Mouse (Mus musculus) cerebellum, adult 11-12 months (tissue): Measurements from ENCODE around the gene Hbs1l.

Source experiments
- DNase-seq: peaks from one replicate; pipeline ENCODE4 v3.0.0; 2022

Gene Hbs1l

GRCm38 (mm10) chr10:21405707-21406534 lies 110.1 kb downstream of the Hbs1l start:
- DNase-seq, result peak; percentile 32

GRCm38 (mm10) chr10:21410711-21411110 lies 114.9 kb downstream of the Hbs1l start:
- no peak for DNase-seq

GRCm38 (mm10) chr10:21411621-21412205 lies 115.9 kb downstream of the Hbs1l start:
- no peak for DNase-seq

GRCm38 (mm10) chr10:21415031-21415430 lies 119.3 kb downstream of the Hbs1l start:
- no peak for DNase-seq

- no peak for DNase-seq
These were observed 120.4 kb downstream of the Hbs1l start for GRCm38 (mm10) chr10:21416184-21416583.
